Mouse (Mus musculus): Measurements from ENCODE around the gene Camsap2.

GRCm38 (mm10) chr1:136363035-136363434, 17.1 kb upstream of the Camsap2 start:
- TF ChIP-seq POLR2A (IDR thresholded peaks at IDR 0.05; ENCODE audit: low read depth, low read length) (no peak), CTCF (IDR thresholded peaks at IDR 0.05; ENCODE audit: borderline replicate concordance, insufficient read depth, low read length) (no peak)

Data from embryonic fibroblast, embryonic 13.5 days (primary cell).